Mouse (Mus musculus): ENCODE data around the gene Gmds. TPM values are rescaled to one million over a fixed set of nuclear protein-coding genes. Genes with fewer than 3 reads are reported as not detected.

Gmds gene
- polyA plus RNA-seq, 1 experiment = 10.6 TPM

- no peaks in the 10 kb centered on the region for H3K9me3 ChIP-seq (replicated peaks; ENCODE audit: control insufficient read depth, insufficient read depth, low read length, poor library complexity, severe bottlenecking)
- TF ChIP-seq EP300 (IDR thresholded peaks at IDR 0.05; ENCODE audit: insufficient read depth, low read depth, low read length) = no peak
- no peak for TF ChIP-seq CTCF (IDR thresholded peaks at IDR 0.05; ENCODE audit: low read depth, low read length)
- no peak for TF ChIP-seq POLR2A (IDR thresholded peaks at IDR 0.05; ENCODE audit: insufficient read depth, low read length)
- H3K36me3 ChIP-seq (ENCODE audit: control insufficient read depth, insufficient read depth, low read length, poor library complexity, severe bottlenecking) = no peaks in the 10 kb centered on the region
- no peaks in the 10 kb centered on the region for H3K4me1 ChIP-seq (ENCODE audit: control insufficient read depth, insufficient read depth, low read length)
- H3K27me3 ChIP-seq (ENCODE audit: control insufficient read depth, insufficient read depth, low read length, poor library complexity, severe bottlenecking) = peaks cover 35% of the 10 kb centered on the region
- H3K4me3 ChIP-seq (ENCODE audit: low read depth, low read length) = no peak overlapping the region
- H3K9ac ChIP-seq (ENCODE audit: low read depth, poor library complexity, severe bottlenecking) = no peak overlapping the region
- no peak overlapping the region for H3K27ac ChIP-seq (ENCODE audit: insufficient read depth, low read length)
Observed at GRCm38 (mm10) chr13:31804571-31804970, 534.0 kb downstream of the Gmds start.

GRCm38 (mm10) chr13:31803166-31804093, 535.1 kb downstream of the Gmds start:
- no peaks in the 10 kb centered on the region for H3K36me3 ChIP-seq (ENCODE audit: control insufficient read depth, insufficient read depth, low read length, poor library complexity, severe bottlenecking)
- H3K9me3 ChIP-seq (replicated peaks; ENCODE audit: control insufficient read depth, insufficient read depth, low read length, poor library complexity, severe bottlenecking) = no peaks in the 10 kb centered on the region
- H3K4me3 ChIP-seq (ENCODE audit: low read depth, low read length) = no peak overlapping the region
- H3K27ac ChIP-seq (ENCODE audit: insufficient read depth, low read length) = no peak overlapping the region
- TF ChIP-seq EP300 (IDR thresholded peaks at IDR 0.05; ENCODE audit: insufficient read depth, low read depth, low read length) = no peak
- no peaks in the 10 kb centered on the region for H3K4me1 ChIP-seq (ENCODE audit: control insufficient read depth, insufficient read depth, low read length)
- peaks cover 30% of the 10 kb centered on the region for H3K27me3 ChIP-seq (ENCODE audit: control insufficient read depth, insufficient read depth, low read length, poor library complexity, severe bottlenecking)
- no peak overlapping the region for H3K9ac ChIP-seq (ENCODE audit: low read depth, poor library complexity, severe bottlenecking)

GRCm38 (mm10) chr13:31802447-31802846, 536.1 kb downstream of the Gmds start:
- H3K27ac ChIP-seq (ENCODE audit: insufficient read depth, low read length) = no peak overlapping the region
- no peak overlapping the region for H3K4me3 ChIP-seq (ENCODE audit: low read depth, low read length)
- no peaks in the 10 kb centered on the region for H3K4me1 ChIP-seq (ENCODE audit: control insufficient read depth, insufficient read depth, low read length)
- TF ChIP-seq CTCF (IDR thresholded peaks at IDR 0.05; ENCODE audit: low read depth, low read length) = no peak
- TF ChIP-seq EP300 (IDR thresholded peaks at IDR 0.05; ENCODE audit: insufficient read depth, low read depth, low read length) = no peak
- H3K36me3 ChIP-seq (ENCODE audit: control insufficient read depth, insufficient read depth, low read length, poor library complexity, severe bottlenecking) = no peaks in the 10 kb centered on the region
- no peak overlapping the region for H3K9ac ChIP-seq (ENCODE audit: low read depth, poor library complexity, severe bottlenecking)
- H3K9me3 ChIP-seq (replicated peaks; ENCODE audit: control insufficient read depth, insufficient read depth, low read length, poor library complexity, severe bottlenecking) = no peaks in the 10 kb centered on the region
- peaks cover 21% of the 10 kb centered on the region for H3K27me3 ChIP-seq (ENCODE audit: control insufficient read depth, insufficient read depth, low read length, poor library complexity, severe bottlenecking)

GRCm38 (mm10) chr13:31801703-31802305, 536.7 kb downstream of the Gmds start:
- TF ChIP-seq POLR2A (IDR thresholded peaks at IDR 0.05; ENCODE audit: insufficient read depth, low read length) = no peak
- TF ChIP-seq CTCF (IDR thresholded peaks at IDR 0.05; ENCODE audit: low read depth, low read length) = no peak
- Histone ChIP-seq H3K36me3 (ENCODE audit: control insufficient read depth, insufficient read depth, low read length, poor library complexity, severe bottlenecking) (no peaks in the 10 kb centered on the region), H3K4me1 (ENCODE audit: control insufficient read depth, insufficient read depth, low read length) (no peaks in the 10 kb centered on the region), H3K9ac (ENCODE audit: low read depth, poor library complexity, severe bottlenecking) (no peak overlapping the region), H3K4me3 (ENCODE audit: low read depth, low read length) (peak overlapping the region; percentile 39), H3K27ac (ENCODE audit: insufficient read depth, low read length) (no peak overlapping the region), H3K9me3 (replicated peaks; ENCODE audit: control insufficient read depth, insufficient read depth, low read length, poor library complexity, severe bottlenecking) (no peaks in the 10 kb centered on the region), H3K27me3 (ENCODE audit: control insufficient read depth, insufficient read depth, low read length, poor library complexity, severe bottlenecking) (peaks cover 16% of the 10 kb centered on the region)

- Histone ChIP-seq H3K4me1 (ENCODE audit: control insufficient read depth, insufficient read depth, low read length) (no peaks in the 10 kb centered on the region), H3K9me3 (replicated peaks; ENCODE audit: control insufficient read depth, insufficient read depth, low read length, poor library complexity, severe bottlenecking) (no peaks in the 10 kb centered on the region), H3K9ac (ENCODE audit: low read depth, poor library complexity, severe bottlenecking) (0 out of 2 replicates have a peak overlapping the region, but pooled peaks have one; percentile 6), H3K4me3 (ENCODE audit: low read depth, low read length) (peak overlapping the region; percentile 39), H3K27me3 (ENCODE audit: control insufficient read depth, insufficient read depth, low read length, poor library complexity, severe bottlenecking) (peaks cover 12% of the 10 kb centered on the region), H3K27ac (ENCODE audit: insufficient read depth, low read length) (no peak overlapping the region), H3K36me3 (ENCODE audit: control insufficient read depth, insufficient read depth, low read length, poor library complexity, severe bottlenecking) (no peaks in the 10 kb centered on the region)
- TF ChIP-seq POLR2A (IDR thresholded peaks at IDR 0.05; ENCODE audit: insufficient read depth, low read length) (no peak), CTCF (IDR thresholded peaks at IDR 0.05; ENCODE audit: low read depth, low read length) (peak; percentile 74)
Observed at GRCm38 (mm10) chr13:31800581-31801576, 537.7 kb downstream of the Gmds start.

All from ES-Bruce4 (cell line).